Mouse (Mus musculus): ENCODE data around the gene Ulk4. TPM values are rescaled to one million over a fixed set of nuclear protein-coding genes. Genes with fewer than 3 reads are reported as not detected.

The Ulk4 gene
- polyA plus RNA-seq, 1 experiment: 1.1 TPM

- Histone ChIP-seq H3ac (ENCODE audit: control insufficient read depth, insufficient read length, low read depth) (no peak overlapping the region), H3K79me3 (ENCODE audit: low read depth) (peaks cover 24% of the 10 kb centered on the region)
Observed at GRCm38 (mm10) chr9:120958051-120958450, 318.9 kb downstream of the Ulk4 start.

GRCm38 (mm10) chr9:120951947-120952346 is 325.1 kb downstream of the Ulk4 start:
- TF ChIP-seq MAX (IDR thresholded peaks at IDR 0.05) (no peak), MYOD1 (IDR thresholded peaks at IDR 0.05; ENCODE audit: control insufficient read depth, insufficient read length, low read depth) (no peak), USF1 (IDR thresholded peaks at IDR 0.05; ENCODE audit: low read depth) (no peak), CEBPB (IDR thresholded peaks at IDR 0.05; ENCODE audit: low read depth) (no peak), MYOG (IDR thresholded peaks at IDR 0.05; ENCODE audit: control insufficient read depth, extremely low read depth, insufficient read length) (no peak), CTCF (IDR thresholded peaks at IDR 0.05; ENCODE audit: control insufficient read depth, insufficient read depth, insufficient read length) (no peak)
- Histone ChIP-seq H3ac (ENCODE audit: control insufficient read depth, insufficient read length, low read depth) (no peak overlapping the region), H3K79me2 (ENCODE audit: control insufficient read depth, insufficient read depth) (peaks cover 70% of the 10 kb centered on the region), H3K79me3 (ENCODE audit: low read depth) (peaks cover 52% of the 10 kb centered on the region), H3K27me3 (ENCODE audit: control insufficient read depth, insufficient read depth, insufficient read length) (no peaks in the 10 kb centered on the region), H3K36me3 (ENCODE audit: control insufficient read depth, insufficient read depth) (peaks cover 81% of the 10 kb centered on the region), H3K4me3 (ENCODE audit: insufficient read depth, poor library complexity, severe bottlenecking) (no peak overlapping the region)

More at GRCm38 (mm10) chr9:120958051-120958450, 318.9 kb downstream of the Ulk4 start:
- H3K4me3 ChIP-seq (ENCODE audit: insufficient read depth, poor library complexity, severe bottlenecking): no peak overlapping the region
- TF ChIP-seq FOSL1 (IDR thresholded peaks at IDR 0.05; ENCODE audit: insufficient read depth, low read length, poor library complexity, severe bottlenecking) (peak; percentile 8), MAX (IDR thresholded peaks at IDR 0.05) (no peak)
- H3K36me3 ChIP-seq (ENCODE audit: control insufficient read depth, insufficient read depth): peaks cover 96% of the 10 kb centered on the region
- no peaks in the 10 kb centered on the region for H3K27me3 ChIP-seq (ENCODE audit: control insufficient read depth, insufficient read depth, insufficient read length)
- peaks cover 56% of the 10 kb centered on the region for H3K79me2 ChIP-seq (ENCODE audit: control insufficient read depth, insufficient read depth)

GRCm38 (mm10) chr9:120950761-120951160 is 326.2 kb downstream of the Ulk4 start:
- H3K79me3 ChIP-seq (ENCODE audit: low read depth): peaks cover 63% of the 10 kb centered on the region
- H3K36me3 ChIP-seq (ENCODE audit: control insufficient read depth, insufficient read depth): peaks cover 69% of the 10 kb centered on the region
- no peak overlapping the region for H3K4me3 ChIP-seq (ENCODE audit: insufficient read depth, poor library complexity, severe bottlenecking)
- H3ac ChIP-seq (ENCODE audit: control insufficient read depth, insufficient read length, low read depth): no peak overlapping the region
- H3K27me3 ChIP-seq (ENCODE audit: control insufficient read depth, insufficient read depth, insufficient read length): no peaks in the 10 kb centered on the region
- peaks cover 82% of the 10 kb centered on the region for H3K79me2 ChIP-seq (ENCODE audit: control insufficient read depth, insufficient read depth)
- no peak for TF ChIP-seq USF1 (IDR thresholded peaks at IDR 0.05; ENCODE audit: low read depth)
- no peak for TF ChIP-seq MYOD1 (IDR thresholded peaks at IDR 0.05; ENCODE audit: control insufficient read depth, insufficient read length, low read depth)
- no peak for TF ChIP-seq CTCF (IDR thresholded peaks at IDR 0.05; ENCODE audit: control insufficient read depth, insufficient read depth, insufficient read length)
- no peak for TF ChIP-seq MYOG (IDR thresholded peaks at IDR 0.05; ENCODE audit: control insufficient read depth, extremely low read depth, insufficient read length)
- TF ChIP-seq FOSL1 (IDR thresholded peaks at IDR 0.05; ENCODE audit: insufficient read depth, low read length, poor library complexity, severe bottlenecking): no peak
- TF ChIP-seq MAX (IDR thresholded peaks at IDR 0.05): no peak
- TF ChIP-seq CEBPB (IDR thresholded peaks at IDR 0.05; ENCODE audit: low read depth): no peak

- no peak overlapping the region for H3K4me3 ChIP-seq (ENCODE audit: insufficient read depth, poor library complexity, severe bottlenecking)
- H3K79me2 ChIP-seq (ENCODE audit: control insufficient read depth, insufficient read depth): peaks cover 99% of the 10 kb centered on the region
- peaks cover 82% of the 10 kb centered on the region for H3K79me3 ChIP-seq (ENCODE audit: low read depth)
- H3K27me3 ChIP-seq (ENCODE audit: control insufficient read depth, insufficient read depth, insufficient read length): no peaks in the 10 kb centered on the region
- no peak overlapping the region for H3ac ChIP-seq (ENCODE audit: control insufficient read depth, insufficient read length, low read depth)
- TF ChIP-seq USF1 (IDR thresholded peaks at IDR 0.05; ENCODE audit: low read depth) (no peak), MAX (IDR thresholded peaks at IDR 0.05) (no peak), CTCF (IDR thresholded peaks at IDR 0.05; ENCODE audit: control insufficient read depth, insufficient read depth, insufficient read length) (no peak), MYOG (IDR thresholded peaks at IDR 0.05; ENCODE audit: control insufficient read depth, extremely low read depth, insufficient read length) (no peak), CEBPB (IDR thresholded peaks at IDR 0.05; ENCODE audit: low read depth) (no peak), MYOD1 (IDR thresholded peaks at IDR 0.05; ENCODE audit: control insufficient read depth, insufficient read length, low read depth) (no peak), FOSL1 (IDR thresholded peaks at IDR 0.05; ENCODE audit: insufficient read depth, low read length, poor library complexity, severe bottlenecking) (no peak)
- peaks cover 53% of the 10 kb centered on the region for H3K36me3 ChIP-seq (ENCODE audit: control insufficient read depth, insufficient read depth)
Observed at GRCm38 (mm10) chr9:120948832-120949231, 328.2 kb downstream of the Ulk4 start.

- H3K79me2 ChIP-seq (ENCODE audit: control insufficient read depth, insufficient read depth): peaks cover 100% of the 10 kb centered on the region
Observed at GRCm38 (mm10) chr9:120946131-120946530, 330.9 kb downstream of the Ulk4 start.

GRCm38 (mm10) chr9:120944211-120944610 is 332.8 kb downstream of the Ulk4 start:
- no peak overlapping the region for H3K4me3 ChIP-seq (ENCODE audit: insufficient read depth, poor library complexity, severe bottlenecking)
- peaks cover 39% of the 10 kb centered on the region for H3K36me3 ChIP-seq (ENCODE audit: control insufficient read depth, insufficient read depth)
- peaks cover 100% of the 10 kb centered on the region for H3K79me3 ChIP-seq (ENCODE audit: low read depth)
- no peak for TF ChIP-seq MAX (IDR thresholded peaks at IDR 0.05)
- no peak for TF ChIP-seq USF1 (IDR thresholded peaks at IDR 0.05; ENCODE audit: low read depth)
- TF ChIP-seq MYOD1 (IDR thresholded peaks at IDR 0.05; ENCODE audit: control insufficient read depth, insufficient read length, low read depth): no peak
- TF ChIP-seq CEBPB (IDR thresholded peaks at IDR 0.05; ENCODE audit: low read depth): no peak
- TF ChIP-seq MYOG (IDR thresholded peaks at IDR 0.05; ENCODE audit: control insufficient read depth, extremely low read depth, insufficient read length): no peak
- TF ChIP-seq CTCF (IDR thresholded peaks at IDR 0.05; ENCODE audit: control insufficient read depth, insufficient read depth, insufficient read length): no peak
- H3K27me3 ChIP-seq (ENCODE audit: control insufficient read depth, insufficient read depth, insufficient read length): no peaks in the 10 kb centered on the region
- H3K79me2 ChIP-seq (ENCODE audit: control insufficient read depth, insufficient read depth): peaks cover 100% of the 10 kb centered on the region
- H3ac ChIP-seq (ENCODE audit: control insufficient read depth, insufficient read length, low read depth): no peak overlapping the region

More at GRCm38 (mm10) chr9:120946131-120946530, 330.9 kb downstream of the Ulk4 start:
- H3K79me3 ChIP-seq (ENCODE audit: low read depth): peaks cover 100% of the 10 kb centered on the region
- H3ac ChIP-seq (ENCODE audit: control insufficient read depth, insufficient read length, low read depth): no peak overlapping the region
- peaks cover 43% of the 10 kb centered on the region for H3K36me3 ChIP-seq (ENCODE audit: control insufficient read depth, insufficient read depth)
- TF ChIP-seq FOSL1 (IDR thresholded peaks at IDR 0.05; ENCODE audit: insufficient read depth, low read length, poor library complexity, severe bottlenecking): no peak
- no peak for TF ChIP-seq USF1 (IDR thresholded peaks at IDR 0.05; ENCODE audit: low read depth)
- TF ChIP-seq MYOG (IDR thresholded peaks at IDR 0.05; ENCODE audit: control insufficient read depth, extremely low read depth, insufficient read length): no peak
- H3K4me3 ChIP-seq (ENCODE audit: insufficient read depth, poor library complexity, severe bottlenecking): no peak overlapping the region
- no peaks in the 10 kb centered on the region for H3K27me3 ChIP-seq (ENCODE audit: control insufficient read depth, insufficient read depth, insufficient read length)

Data from C2C12 (cell line).